Mouse (Mus musculus): ENCODE measurements around the gene Olfr49. TPM values are rescaled to one million over a fixed set of nuclear protein-coding genes. Genes with fewer than 3 reads are reported as not detected.

Gene Olfr49
- total RNA-seq (2021), result not detected
- long read RNA-seq, experiment 1, result 0 reads
- long read RNA-seq, experiment 2, result 0 reads

DNA sequence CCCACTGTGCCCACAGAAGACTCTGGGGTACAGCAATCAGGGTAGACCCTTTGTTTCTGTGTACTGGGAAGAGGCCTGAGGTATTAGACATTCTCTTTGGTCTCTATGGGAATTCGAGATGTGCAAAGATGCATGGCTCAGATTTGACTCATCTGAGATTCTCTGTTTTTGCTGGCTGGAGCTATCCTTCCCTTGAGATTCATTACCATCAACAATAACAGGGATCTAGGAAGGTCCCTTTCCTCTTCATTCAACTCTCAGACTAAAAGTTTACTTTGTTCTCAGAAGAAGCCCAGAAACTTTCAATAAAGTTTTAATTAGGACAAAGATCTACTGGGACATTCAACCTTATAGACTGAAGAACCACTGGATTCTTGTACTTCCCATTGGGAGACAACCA is at the start of gene Olfr49:
TSS of gene Olfr49 (minus strand) at position 101 of the 400 bp plus-strand sequence.
- DNase-seq, result no peak

DNA sequence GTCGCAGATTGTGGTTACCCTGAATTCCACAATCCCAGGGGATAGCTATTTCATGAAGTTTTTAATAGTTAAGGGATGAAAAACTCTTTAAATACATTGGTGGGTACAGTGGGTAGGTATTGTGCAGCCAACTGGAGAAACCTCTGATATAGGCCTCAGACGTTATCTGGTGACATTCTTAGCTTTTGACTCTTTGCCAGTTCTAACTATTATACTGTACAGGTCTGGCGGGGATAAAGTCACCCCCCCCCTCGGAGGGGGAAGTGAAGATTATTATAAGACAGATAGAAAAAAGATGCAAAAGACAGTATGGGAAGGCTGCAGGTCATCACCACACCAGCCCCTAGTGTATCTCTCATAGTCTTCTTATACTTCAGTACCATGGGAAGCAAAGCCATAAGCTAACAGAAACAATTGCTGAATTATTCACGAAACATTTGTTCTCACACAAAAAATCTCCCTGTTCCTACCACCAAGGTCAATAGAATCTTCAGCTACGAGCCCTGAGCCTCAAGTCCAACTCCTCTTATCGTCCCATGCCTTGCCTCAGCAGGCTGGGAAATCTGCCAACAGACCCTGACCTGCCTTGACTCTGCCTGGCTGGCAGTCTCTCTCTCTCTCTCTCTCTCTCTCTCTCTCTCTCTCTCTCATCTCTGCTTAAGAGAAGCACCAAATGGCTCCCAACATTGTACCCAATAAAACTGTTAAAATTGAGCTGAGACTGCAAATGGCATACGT is 48.9 kb upstream of the Olfr49 start:
- no peak for DNase-seq

DNA sequence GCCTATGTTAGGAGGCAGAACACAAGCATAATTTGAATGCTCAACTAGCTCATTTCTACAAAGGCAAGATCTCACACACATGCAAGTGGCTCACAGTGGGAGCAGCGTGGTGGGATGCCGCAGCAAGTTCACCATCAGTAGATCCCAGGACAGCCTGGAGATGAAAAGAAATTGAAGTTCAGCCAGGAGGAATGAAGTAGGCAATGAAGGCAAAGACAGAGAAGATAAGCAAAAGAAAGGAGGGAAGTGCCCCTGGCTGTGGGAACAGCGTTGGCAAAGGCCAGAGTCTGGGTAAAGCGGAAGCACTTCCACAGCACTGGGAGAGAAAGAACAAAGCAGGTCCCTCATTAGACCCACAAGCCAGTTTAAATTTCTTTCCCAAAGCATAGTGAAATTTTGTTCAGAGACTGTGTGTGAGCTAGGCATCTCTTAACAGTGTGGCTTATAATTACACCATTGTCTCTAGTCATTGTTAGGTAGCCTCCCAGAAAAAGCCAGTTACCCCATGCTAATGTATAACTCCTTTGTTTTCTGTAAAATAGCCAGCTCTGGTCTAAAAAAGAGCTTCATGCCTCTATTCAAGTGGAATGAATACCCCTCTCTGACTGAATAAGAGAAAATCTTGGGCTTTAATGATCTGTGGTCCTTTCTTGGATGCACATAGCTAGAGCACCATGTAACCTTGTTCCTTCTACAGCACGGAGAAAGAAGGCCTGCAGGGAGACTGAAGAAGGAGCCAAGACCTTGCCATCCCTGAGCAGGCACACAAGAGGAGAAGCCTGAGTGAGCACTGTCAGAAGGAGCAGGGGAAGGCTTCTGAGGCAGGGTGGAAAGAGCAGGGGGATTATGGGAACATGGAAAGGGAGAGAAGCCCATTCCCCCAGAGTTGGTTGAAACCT is 47.7 kb upstream of the Olfr49 start:
- no peak for DNase-seq

- DNase-seq, result no peak
Measured at GRCm38 (mm10) chr14:54331178-54331577, 46.4 kb upstream of the Olfr49 start.

- no peak for DNase-seq
Measured at GRCm38 (mm10) chr14:54329201-54329600, 44.5 kb upstream of the Olfr49 start.

- DNase-seq, result no peak
Measured at GRCm38 (mm10) chr14:54328548-54328947, 43.8 kb upstream of the Olfr49 start.

GRCm38 (mm10) chr14:54324486-54324885 is 39.7 kb upstream of the Olfr49 start:
- DNase-seq, result no peak

GRCm38 (mm10) chr14:54321556-54322376 is 37.0 kb upstream of the Olfr49 start:
- no peak for DNase-seq

DNA sequence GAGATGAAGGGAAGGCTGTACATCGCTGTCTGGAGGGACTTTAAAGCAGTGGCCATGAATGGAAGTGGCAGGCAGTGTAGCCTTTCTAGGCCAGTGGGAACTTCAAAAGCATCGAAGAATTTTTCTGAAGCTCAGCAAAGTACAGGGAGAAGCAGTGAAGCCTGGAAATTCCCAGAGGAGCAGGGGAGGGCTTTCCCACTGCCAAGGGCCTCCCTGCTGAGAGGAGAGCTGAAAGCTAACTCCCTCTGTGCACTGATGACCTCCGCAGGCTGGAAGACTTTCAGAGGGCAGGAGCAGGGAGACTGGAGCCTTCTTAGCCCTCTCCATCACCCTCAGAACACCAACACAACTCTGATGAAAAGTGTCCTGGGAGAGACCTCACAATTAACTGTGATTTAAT is 27.0 kb upstream of the Olfr49 start:
- DNase-seq, result no peak

GRCm38 (mm10) chr14:54300676-54301075 is 15.9 kb upstream of the Olfr49 start:
- DNase-seq, result no peak

DNA sequence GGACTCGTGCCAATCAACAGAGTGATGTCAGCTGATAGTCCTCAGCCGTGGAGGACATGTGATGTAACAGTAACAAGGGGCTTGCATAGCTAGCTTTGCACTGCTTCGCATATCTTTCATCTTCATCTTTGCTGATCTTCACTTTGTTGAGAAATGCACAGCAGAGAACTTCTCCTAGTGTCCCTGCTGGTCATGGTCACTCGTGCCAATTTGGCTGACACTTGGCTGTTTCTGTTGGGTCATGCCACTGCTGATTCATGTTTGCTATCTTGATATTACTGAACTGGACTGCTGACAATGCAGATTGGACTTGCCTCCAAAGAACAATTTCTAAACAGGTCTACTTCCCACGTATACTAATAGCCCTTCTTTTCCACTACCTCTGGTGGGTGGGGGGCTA is 15.4 kb upstream of the Olfr49 start:
- no peak for DNase-seq

GRCm38 (mm10) chr14:54276446-54276845 is 8.3 kb downstream of the Olfr49 start:
- DNase-seq, result no peak

DNA sequence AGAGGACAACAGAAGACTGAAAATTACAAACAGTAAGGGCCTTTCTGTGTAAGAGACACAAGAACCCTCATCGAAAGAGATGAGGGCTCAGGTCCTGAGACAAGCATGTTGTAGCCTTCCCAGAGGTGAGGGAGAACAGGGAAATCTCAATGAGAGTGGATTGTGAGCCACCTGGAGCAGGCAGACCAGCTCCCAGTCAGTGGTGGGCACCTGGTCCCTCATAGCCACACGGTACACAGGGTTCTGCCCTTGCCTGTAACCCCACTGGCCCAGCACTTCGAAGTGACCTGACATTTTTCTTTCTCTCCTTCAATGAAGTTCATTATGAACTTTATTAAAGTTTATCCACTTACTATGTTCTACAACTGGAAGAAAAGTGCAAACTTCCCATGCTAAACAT is 12.0 kb downstream of the Olfr49 start:
- no peak for DNase-seq

GRCm38 (mm10) chr14:54271976-54272606 is 12.6 kb downstream of the Olfr49 start:
- DNase-seq, result no peak

DNA sequence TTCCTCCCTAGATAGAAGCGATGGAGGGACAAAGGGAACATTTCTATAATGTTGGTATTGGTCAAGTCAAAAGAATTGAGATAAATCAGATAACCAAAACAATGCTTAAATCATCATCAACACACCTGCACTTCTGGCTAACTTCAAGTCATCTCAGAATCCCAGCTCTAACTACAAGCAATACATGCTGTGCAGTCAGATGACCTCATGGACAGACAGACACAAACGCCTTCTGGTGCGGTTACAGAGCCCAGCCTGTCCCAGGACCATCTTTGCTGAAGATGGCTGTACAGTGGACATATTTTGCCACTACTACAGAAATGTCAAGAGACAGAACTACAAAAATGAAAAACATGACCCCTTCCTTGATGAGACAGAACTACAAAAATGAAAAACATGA is 14.3 kb downstream of the Olfr49 start:
- DNase-seq, result no peak

- no peak for DNase-seq
Measured at GRCm38 (mm10) chr14:54269566-54269965, 15.2 kb downstream of the Olfr49 start.

GRCm38 (mm10) chr14:54267966-54268365 is 16.8 kb downstream of the Olfr49 start:
- no peak for DNase-seq

GRCm38 (mm10) chr14:54265951-54266350 is 18.8 kb downstream of the Olfr49 start:
- DNase-seq, result no peak

DNA sequence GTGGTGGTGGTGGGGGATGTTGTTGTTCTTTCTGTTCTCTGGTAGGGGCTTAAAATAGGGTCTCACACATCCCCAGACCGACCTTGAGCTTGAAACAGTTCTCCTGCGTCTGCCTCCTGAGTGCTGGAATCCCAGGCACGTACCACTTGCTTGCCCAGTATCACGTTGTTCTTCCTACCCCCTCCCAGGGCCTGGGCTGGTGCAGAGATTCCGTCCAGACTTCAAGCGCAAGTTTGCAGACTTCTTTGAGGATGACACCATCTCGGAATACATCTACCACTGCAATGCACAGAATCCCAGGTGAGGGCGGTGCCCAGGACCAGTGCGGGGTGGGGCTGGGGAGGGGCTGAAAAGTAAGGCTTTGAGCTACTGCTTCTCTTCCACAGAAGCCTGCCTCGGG is 19.6 kb downstream of the Olfr49 start:
- DNase-seq, result no peak

- no peak for DNase-seq
Measured at GRCm38 (mm10) chr14:54264231-54264630, 20.5 kb downstream of the Olfr49 start.

DNA sequence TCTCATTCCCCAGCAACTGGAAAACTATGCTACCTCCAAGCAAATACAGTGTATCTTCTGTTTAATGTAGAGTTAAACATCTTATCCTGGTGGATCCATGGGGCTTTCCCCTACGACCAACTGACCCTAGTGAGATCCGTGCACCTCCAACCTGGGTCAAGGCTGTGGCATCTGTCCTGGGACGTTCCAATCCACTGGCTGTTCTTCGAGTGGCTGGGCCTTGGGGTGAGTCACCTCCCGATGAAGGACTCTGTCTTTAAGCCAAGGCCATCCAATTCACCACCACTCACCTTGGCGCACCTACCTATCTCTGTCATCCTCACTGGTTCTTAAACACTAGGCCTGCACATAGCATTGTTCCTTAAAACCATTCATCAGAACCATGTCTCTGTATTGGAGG is 21.6 kb downstream of the Olfr49 start:
- no peak for DNase-seq

DNA sequence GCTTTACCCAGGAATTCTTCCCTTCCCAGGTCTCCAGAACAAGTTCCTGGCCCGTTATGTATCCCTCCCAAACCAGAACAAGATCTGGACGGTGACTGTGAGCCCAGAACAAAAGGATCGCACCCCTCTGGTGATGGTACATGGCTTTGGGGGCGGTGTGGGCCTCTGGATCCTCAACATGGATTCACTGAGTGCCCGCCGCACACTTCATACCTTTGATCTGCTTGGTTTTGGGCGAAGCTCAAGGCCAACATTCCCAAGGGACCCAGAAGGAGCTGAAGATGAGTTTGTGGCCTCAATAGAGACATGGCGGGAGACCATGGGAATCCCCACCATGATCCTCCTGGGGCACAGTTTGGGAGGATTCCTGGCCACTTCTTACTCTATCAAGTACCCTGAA is 22.1 kb downstream of the Olfr49 start:
- DNase-seq, result no peak
